Mouse (Mus musculus) liver, postnatal 0 days (tissue): ENCODE data around the gene Odf4. TPM values are rescaled to one million over a fixed set of nuclear protein-coding genes. Genes with fewer than 3 reads are reported as not detected.

Experiments
- ATAC-seq: fragments of 200-750 bp; cut with Nextera tagmentation; 2 replicates; pipeline ENCODE4 v1.8.0; 2017; ENCODE audit warnings: mild to moderate bottlenecking, moderate library complexity
- DNase-seq: peaks from one replicate; pipeline ENCODE4 v3.0.0-alpha.2; 2016
- H3K27ac ChIP-seq: fragments of 300-500 bp; sonication (generic); 2 replicates; pipeline ENCODE4 v1.5.1; 2014; ENCODE audit warnings: antibody characterized with exemption, moderate library complexity, mild to moderate bottlenecking, low read depth
- H3K27me3 ChIP-seq: fragments of 300-500 bp; sonication (generic); 2 replicates; pipeline ENCODE4 v1.6.1; 2014; ENCODE audit warnings: low read length, control low read depth, mixed read lengths; ENCODE audit not compliant: insufficient read depth
- H3K36me3 ChIP-seq: fragments of 300-500 bp; sonication (generic); replicated peaks from 2 replicates; pipeline ENCODE4 v1.6.1; 2014; ENCODE audit warnings: mild to moderate bottlenecking, control low read depth, low read length, moderate library complexity, mixed read lengths; ENCODE audit not compliant: insufficient read depth
- H3K4me1 ChIP-seq: fragments of 300-500 bp; sonication (generic); 2 replicates; pipeline ENCODE4 v1.6.1; 2014; ENCODE audit warnings: antibody characterized with exemption, mild to moderate bottlenecking, control low read depth; ENCODE audit not compliant: insufficient read depth
- H3K4me2 ChIP-seq: fragments of 300-500 bp; sonication (generic); 2 replicates; pipeline ENCODE4 v1.6.1; 2014; ENCODE audit warnings: low read depth, mild to moderate bottlenecking, low read length, moderate library complexity, mixed read lengths
- H3K4me3 ChIP-seq: fragments of 300-500 bp; sonication (generic); 2 replicates; pipeline ENCODE4 v1.5.1; 2014; ENCODE audit warnings: low read depth, low read length
- H3K9ac ChIP-seq: fragments of 300-500 bp; sonication (generic); replicated peaks from 2 replicates; pipeline ENCODE4 v1.6.1; 2014; ENCODE audit warnings: mild to moderate bottlenecking, moderate library complexity
- H3K9me3 ChIP-seq: fragments of 300-500 bp; sonication (generic); 2 replicates; pipeline ENCODE4 v1.6.1; 2016; ENCODE audit warnings: mild to moderate bottlenecking, control low read depth, low read length, mixed read lengths
- CTCF ChIP-seq: sonication (generic); IDR thresholded peaks from 2 replicates; pipeline ENCODE4 v1.5.1; 2016; ENCODE audit warnings: antibody characterized with exemption, low read depth
- EP300 ChIP-seq: IDR thresholded peaks from 2 replicates; pipeline ENCODE4 v1.6.1; 2016; ENCODE audit warnings: antibody characterized with exemption, low read depth, mild to moderate bottlenecking
- WGBS: fragments of 180-500 bp; shearing (Covaris S2); extraction: QIAGEN DNeasy Blood & Tissue Kit; methylation state at CpG from one replicate; pipeline ENCODE4 v1.1.7; 2014; ENCODE audit not compliant: insufficient replicate concordance; 5-methylcytosine and 5-hydroxymethylcytosine counted together
- polyA plus RNA-seq: library from polyadenylated mRNA; unstranded; fragments of >200 nt; fragmentation: Nextera tagmentation; extraction: Ambion mirVana; gene quantifications from 2 replicates; pipeline ENCODE4 v1.2.1, GENCODE M21; 2015

The Odf4 gene
- polyA plus RNA-seq, 1 experiment from 2014 or later, result not detected

- peaks cover 27% of the 10 kb centered on the region for H3K4me1 ChIP-seq
- no peak overlapping the region for H3K9ac ChIP-seq
- H3K36me3 ChIP-seq, result peaks cover 4% of the 10 kb centered on the region; the same call in 1 of the 2 replicates
- no peak overlapping the region for H3K4me3 ChIP-seq
- no peak overlapping the region for H3K4me2 ChIP-seq
- DNase-seq, result no peak
- no peaks in the 10 kb centered on the region for H3K9me3 ChIP-seq
- 65% methylated on average over 6 of the region's 6 CpGs for WGBS
- H3K27me3 ChIP-seq, result no peaks in the 10 kb centered on the region
- TF ChIP-seq EP300, result no peak
- no peak for TF ChIP-seq CTCF
- no peak for ATAC-seq
- H3K27ac ChIP-seq, result no peak overlapping the region
These were observed 29.0 kb downstream of the Odf4 start for GRCm38 (mm10) chr11:68897838-68898237.

GRCm38 (mm10) chr11:68897120-68897519 lies 29.8 kb downstream of the Odf4 start:
- 67% methylated on average over 4 of the region's 4 CpGs for WGBS
- Histone ChIP-seq H3K4me1 (peaks cover 27% of the 10 kb centered on the region), H3K36me3 (no peaks in the 10 kb centered on the region), H3K9me3 (no peaks in the 10 kb centered on the region), H3K27ac (no peak overlapping the region), H3K4me3 (no peak overlapping the region), H3K4me2 (no peak overlapping the region), H3K9ac (no peak overlapping the region), H3K27me3 (no peaks in the 10 kb centered on the region)
- DNase-seq, result no peak
- no peak for ATAC-seq
- TF ChIP-seq EP300, result no peak
- TF ChIP-seq CTCF, result peak; percentile 90

GRCm38 (mm10) chr11:68896247-68896646 lies 30.6 kb downstream of the Odf4 start:
- Histone ChIP-seq H3K9ac (no peak overlapping the region), H3K27me3 (no peaks in the 10 kb centered on the region), H3K36me3 (no peaks in the 10 kb centered on the region), H3K4me1 (peaks cover 27% of the 10 kb centered on the region), H3K4me3 (no peak overlapping the region), H3K4me2 (0 out of 2 replicates have a peak overlapping the region, but pooled peaks have one; percentile 7), H3K27ac (peak overlapping the region; percentile 44; the same call in 1 of the 2 replicates), H3K9me3 (no peaks in the 10 kb centered on the region)
- TF ChIP-seq CTCF, result no peak
- TF ChIP-seq EP300, result peak; percentile 31; the same call in 1 of the 2 replicates
- peak; percentile 21; the same call in 1 of the 2 replicates for ATAC-seq
- WGBS, result 66% methylated on average over 5 of the region's 5 CpGs
- no peak for DNase-seq

- H3K4me1 ChIP-seq, result peaks cover 20% of the 10 kb centered on the region
- no peaks in the 10 kb centered on the region for H3K36me3 ChIP-seq
- DNase-seq, result no peak
- H3K4me3 ChIP-seq, result no peak overlapping the region
- 69% methylated on average over 12 of the region's 12 CpGs for WGBS
- H3K4me2 ChIP-seq, result no peak overlapping the region
- TF ChIP-seq CTCF (no peak), EP300 (no peak)
- no peak overlapping the region for H3K27ac ChIP-seq
- H3K9me3 ChIP-seq, result no peaks in the 10 kb centered on the region
- no peak overlapping the region for H3K9ac ChIP-seq
- ATAC-seq, result no peak
- H3K27me3 ChIP-seq, result no peaks in the 10 kb centered on the region
These were observed 32.9 kb downstream of the Odf4 start for GRCm38 (mm10) chr11:68893911-68894464.

- ATAC-seq (0 out of 2 replicates have a peak, but pooled peaks have one; percentile 32), DNase-seq (no peak)
- H3K27ac ChIP-seq, result 0 out of 2 replicates have a peak overlapping the region, but pooled peaks have one; percentile 11
- H3K4me1 ChIP-seq, result peaks cover 7% of the 10 kb centered on the region; the same call in 1 of the 2 replicates
- H3K4me3 ChIP-seq, result no peak overlapping the region
- peak overlapping the region; percentile 23; the same call in 1 of the 2 replicates for H3K4me2 ChIP-seq
- TF ChIP-seq EP300, result no peak
- TF ChIP-seq CTCF, result no peak
- H3K36me3 ChIP-seq, result no peaks in the 10 kb centered on the region
- H3K27me3 ChIP-seq, result no peaks in the 10 kb centered on the region
- H3K9me3 ChIP-seq, result no peaks in the 10 kb centered on the region
- WGBS, result 30% methylated on average over 15 of the region's 15 CpGs
- no peak overlapping the region for H3K9ac ChIP-seq
These were observed 34.5 kb downstream of the Odf4 start for GRCm38 (mm10) chr11:68892233-68892832.

- DNase-seq, result no peak
These were observed 35.1 kb downstream of the Odf4 start for GRCm38 (mm10) chr11:68891823-68892222.

More at GRCm38 (mm10) chr11:68891823-68892222, 35.1 kb downstream of the Odf4 start:
- Histone ChIP-seq H3K4me3 (no peak overlapping the region), H3K9ac (no peak overlapping the region), H3K36me3 (no peaks in the 10 kb centered on the region), H3K9me3 (no peaks in the 10 kb centered on the region), H3K4me1 (peaks cover 7% of the 10 kb centered on the region; the same call in 1 of the 2 replicates), H3K4me2 (no peak overlapping the region), H3K27ac (no peak overlapping the region), H3K27me3 (no peaks in the 10 kb centered on the region)
- TF ChIP-seq CTCF (no peak), EP300 (no peak)
- 51% methylated on average over 5 of the region's 5 CpGs for WGBS
- no peak for ATAC-seq
